Mouse (Mus musculus): Measurements from ENCODE around the gene Gm47791.

DNA sequence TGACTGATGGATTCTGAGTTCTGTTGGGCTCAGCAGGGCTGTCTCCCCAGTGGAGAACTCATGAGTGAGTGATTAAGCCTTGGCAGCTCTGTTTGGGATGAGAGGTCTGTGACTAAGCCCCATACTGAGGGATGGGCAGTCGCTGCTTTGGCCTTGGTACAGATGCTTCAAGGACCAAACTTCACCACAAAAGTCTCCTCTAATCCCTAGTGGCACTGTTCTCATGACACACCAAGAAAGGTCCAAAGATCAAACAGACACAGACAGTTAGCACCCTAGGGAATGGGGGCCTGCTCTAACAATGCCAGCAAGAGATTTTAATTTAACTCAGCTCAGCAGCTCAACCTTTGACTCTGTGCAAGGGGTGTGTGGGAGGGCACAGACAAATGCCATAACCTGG lies 40.7 kb upstream of the Gm47791 start:
- TF ChIP-seq POLR2A (IDR thresholded peaks at IDR 0.05; ENCODE audit: borderline replicate concordance, extremely low read depth, insufficient read depth, insufficient read length, poor library complexity, severe bottlenecking) = no peak
- TF ChIP-seq CTCF (IDR thresholded peaks at IDR 0.05; ENCODE audit: borderline replicate concordance, extremely low read depth, insufficient read depth, insufficient read length) = no peak

Data from brain, embryonic 14.5 days (tissue).